Mouse (Mus musculus) bone marrow macrophage, adult 2 months (primary cell): ENCODE data around the gene Ralgps2.

Experiments used
- CTCF ChIP-seq: IDR thresholded peaks from 2 replicates; pipeline ENCODE4 v1.5.1; 2012; ENCODE audit warnings: low read depth, mild to moderate bottlenecking, low read length, moderate library complexity
- POLR2A ChIP-seq: IDR thresholded peaks from 2 replicates; pipeline ENCODE4 v1.6.1; 2012; ENCODE audit warnings: mild to moderate bottlenecking, low read depth, low read length, borderline replicate concordance

DNA sequence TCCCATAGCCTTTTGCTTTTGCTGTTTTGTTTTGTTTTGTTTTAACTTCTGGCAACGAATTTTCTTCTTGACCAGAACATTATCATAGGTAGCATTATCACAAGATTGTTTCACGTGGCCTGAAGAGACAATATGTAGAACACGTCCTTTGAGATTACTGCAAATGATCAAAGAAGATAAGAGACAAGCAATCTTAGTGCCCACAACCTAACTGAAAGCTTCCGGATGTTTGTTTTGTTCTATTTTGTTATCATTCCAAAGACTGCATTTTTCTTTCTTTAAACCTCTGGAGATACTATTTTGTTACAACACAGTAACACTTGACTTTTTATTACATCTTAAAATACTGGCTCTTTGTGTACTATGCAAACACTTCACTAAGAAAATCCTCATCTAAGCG lies 69.4 kb downstream of the Ralgps2 start:
- TF ChIP-seq CTCF, result no peak
- TF ChIP-seq POLR2A, result no peak
